Mouse (Mus musculus) R1 (cell line): ENCODE measurements at regions not wholly inside any gene's neighbourhood (a gene's known extent, or its start where the extent isn't known, plus 50 kb on each side); places are given as distances from the start of the nearest gene placed in this dataset.

Experiments
- DNase-seq: peaks from one replicate; pipeline ENCODE4 v3.0.0-alpha.2; 2018; ENCODE audit warnings: low read depth, low spot score

DNA sequence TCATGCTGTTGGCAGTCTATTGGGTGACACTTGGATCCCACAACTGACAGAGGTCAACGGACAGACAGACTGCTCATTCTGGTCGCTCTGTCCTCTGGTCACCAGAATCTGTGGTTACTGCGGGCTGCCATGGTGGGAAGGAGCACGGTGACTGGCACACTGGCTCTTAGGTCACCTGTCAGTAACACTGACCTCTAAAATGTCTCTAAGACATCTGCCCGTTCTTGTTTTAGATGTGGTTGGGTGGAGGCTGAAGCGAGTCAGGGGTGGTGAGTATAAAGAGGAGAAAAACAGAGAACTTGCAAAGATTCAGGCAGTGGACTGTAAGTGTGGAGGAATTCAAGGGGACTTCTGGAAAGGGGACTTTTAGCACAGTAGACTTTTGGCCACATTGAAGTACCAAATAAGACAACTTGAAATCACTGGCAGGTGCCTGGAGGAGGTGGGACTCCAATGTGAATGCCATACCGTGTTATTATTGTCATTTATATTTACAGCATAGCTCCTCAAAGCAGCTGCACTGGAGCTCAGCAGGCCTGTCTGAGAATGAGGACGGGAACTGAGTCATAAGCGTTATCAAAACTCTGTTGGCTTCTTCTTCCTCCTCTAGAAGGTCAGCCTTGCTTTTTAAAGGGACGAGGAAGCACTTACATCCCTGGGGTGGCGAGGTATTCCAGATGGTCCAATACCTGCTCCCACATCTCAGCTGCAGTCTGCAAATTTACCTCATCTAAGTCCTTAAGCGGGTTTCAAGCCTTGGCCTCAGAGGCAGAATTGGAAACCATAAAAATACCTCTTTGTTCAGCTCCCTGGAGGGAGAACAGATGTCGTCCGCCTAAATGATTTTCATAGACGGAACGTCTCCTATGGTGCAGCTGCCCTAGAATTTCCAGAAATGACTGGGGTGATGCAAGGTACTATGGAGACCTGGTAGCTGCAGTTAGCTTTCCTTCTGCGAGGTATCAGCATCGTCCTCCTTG is 351.3 kb downstream of the Nuak1 start:
- no peak for DNase-seq

DNA sequence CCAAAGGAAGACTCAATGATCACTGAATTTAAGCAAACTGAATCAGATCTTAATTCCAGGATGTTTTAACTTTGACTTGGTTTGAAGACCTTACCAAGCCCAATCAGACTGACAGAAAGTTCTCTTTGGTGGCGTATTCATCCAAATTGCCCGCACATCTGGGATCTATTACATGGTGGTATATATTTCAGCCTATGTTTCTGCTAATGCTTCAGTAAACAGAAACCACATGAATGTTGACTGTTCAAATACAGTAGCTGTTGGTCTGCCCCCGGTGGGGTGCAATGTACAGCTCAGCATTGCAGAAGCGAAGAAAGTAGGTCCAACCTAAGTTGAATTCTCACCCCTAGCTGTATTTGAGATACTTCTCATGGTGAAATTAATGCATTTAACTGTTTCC is 346.5 kb downstream of the Nuak1 start:
- no peak for DNase-seq

DNA sequence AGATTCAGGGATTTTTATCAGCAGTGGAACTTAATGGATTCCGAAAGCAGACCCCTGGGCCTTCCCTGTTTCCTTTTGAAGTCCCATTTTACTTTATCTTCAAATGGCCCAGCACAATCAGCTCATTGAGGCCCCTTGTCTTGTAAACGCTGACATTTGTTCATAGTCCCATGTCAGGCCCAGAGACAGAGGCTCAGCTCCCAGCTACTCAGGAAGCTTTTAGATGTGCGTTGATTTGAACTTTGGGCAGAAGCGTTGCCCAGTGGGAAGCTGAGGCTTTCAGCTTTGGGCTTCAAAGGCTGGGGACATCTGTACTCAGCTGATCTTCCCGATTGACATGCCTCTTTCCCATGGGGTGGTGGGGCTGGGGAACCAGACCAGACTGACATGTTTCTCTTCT is 343.2 kb downstream of the Nuak1 start:
- peak; percentile 18 for DNase-seq

DNA sequence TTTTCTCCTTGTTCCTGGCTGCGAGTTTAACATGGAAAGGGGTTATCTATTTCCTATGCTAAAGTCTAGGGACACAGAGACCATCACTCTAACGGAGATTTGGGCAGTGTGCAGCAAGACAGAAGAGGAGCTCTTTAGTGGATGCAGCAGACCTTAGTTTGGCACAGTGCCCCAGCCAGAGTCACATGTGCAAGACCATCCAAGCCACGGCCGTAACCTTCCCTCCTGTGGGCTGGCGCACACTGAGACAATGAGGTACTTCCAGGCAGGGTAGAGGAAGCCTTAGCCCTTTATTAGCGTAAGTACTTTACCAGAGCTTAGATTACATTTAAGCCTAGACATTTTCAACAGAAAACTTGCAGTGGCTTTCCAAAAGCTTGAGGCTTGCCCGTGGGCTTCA is 336.4 kb downstream of the Nuak1 start:
- DNase-seq, result no peak

DNA sequence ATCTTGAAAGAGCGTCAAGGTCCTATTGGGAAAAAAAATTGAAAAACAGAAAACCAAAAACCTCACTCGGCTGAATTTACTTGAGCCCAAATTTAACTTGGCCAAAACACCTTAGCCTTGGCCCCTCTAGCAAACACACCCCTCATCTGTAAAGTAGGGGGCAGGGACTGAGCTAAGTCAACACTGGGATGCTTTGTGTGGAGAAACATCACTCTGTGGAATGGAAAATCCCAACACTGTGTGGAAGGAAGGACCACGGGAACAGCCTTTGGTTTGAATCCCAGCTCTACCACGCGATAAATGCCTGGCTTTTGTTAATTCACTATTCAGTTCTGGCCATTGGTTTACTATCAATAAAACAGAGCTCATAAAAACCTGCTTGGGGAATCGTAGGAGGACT is 335.8 kb downstream of the Nuak1 start:
- DNase-seq, result no peak

DNA sequence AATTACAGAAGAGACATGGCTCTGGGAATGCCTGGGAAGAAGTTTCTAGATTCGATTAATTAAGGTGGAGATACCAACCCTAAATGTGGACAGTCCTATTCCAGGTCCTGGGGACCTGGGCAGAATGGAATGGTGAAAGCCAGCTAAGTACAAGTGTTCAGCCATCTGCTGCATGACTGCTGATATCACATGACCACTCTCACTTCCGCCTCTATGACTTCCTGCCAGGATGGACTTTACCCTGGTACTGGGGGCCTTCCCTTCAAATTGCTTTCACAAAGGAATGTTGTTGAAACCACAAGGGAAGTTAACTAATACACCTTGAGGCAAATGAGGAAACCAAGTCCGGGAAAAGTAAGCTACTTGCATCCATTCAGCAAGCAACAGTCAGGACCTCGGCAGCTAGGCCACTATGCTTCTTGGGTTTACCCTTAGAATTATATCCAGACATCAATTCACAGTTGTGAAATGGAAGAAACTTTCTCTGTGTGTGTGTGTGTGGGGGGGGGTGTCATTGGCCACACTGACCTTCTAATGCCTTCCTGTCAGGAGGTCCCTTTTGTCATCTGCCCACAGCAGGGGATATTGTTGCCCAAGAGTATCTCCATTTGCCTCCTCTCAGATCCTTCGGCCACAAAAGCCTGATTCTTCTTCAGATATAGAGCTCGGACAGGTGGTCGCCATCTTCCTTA is 330.6 kb downstream of the Nuak1 start:
- DNase-seq, result no peak

DNA sequence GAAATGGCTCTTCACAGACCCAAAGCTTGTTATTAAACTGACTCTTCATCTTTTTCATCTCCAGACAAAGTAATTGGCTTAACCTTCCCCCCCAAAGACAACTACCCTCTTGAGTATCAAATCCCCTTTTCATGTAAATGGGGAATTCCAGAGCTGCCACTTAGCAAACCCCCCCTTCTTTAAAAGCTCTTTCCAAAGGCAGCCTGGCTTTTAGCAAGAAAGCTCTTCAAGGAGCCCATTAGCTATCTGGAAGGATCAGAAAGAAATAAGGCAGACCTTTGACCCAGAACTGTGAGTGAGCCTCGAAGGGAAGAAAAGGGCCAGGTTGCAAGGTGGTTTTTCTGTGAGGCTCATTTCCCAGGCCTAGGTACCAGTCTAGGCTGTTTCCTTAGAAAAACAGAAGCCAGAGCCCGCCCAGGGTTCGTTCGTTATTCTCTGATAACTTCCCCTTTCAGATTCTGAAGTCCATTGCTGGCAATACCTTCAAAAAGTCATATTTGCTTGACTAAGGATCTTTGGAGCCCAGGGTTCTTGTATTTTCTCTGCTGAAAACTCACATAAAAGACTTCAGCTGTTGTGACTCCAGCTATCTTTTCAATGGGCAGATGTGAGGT is 329.9 kb downstream of the Nuak1 start:
- DNase-seq, result no peak

DNA sequence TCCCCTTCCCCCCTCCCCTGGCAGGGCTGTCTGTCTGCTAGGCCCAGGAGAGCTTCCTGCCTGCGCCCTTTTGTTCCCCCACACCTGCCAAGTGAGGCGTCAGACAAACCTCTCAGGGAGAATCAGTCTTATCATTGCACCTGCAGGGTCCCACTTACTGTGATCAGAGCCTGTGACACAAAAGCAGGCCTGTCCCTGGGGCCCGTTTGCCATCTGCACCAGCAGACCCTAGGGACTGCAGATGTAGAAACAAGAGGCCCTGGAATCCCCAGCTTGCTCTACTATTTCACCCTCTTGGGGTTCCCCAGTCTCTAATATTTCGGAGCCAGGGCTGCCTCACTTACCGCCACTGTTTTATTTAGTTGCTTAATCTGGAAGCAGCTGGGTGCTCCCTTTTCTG is 328.9 kb downstream of the Nuak1 start:
- DNase-seq, result no peak

DNA sequence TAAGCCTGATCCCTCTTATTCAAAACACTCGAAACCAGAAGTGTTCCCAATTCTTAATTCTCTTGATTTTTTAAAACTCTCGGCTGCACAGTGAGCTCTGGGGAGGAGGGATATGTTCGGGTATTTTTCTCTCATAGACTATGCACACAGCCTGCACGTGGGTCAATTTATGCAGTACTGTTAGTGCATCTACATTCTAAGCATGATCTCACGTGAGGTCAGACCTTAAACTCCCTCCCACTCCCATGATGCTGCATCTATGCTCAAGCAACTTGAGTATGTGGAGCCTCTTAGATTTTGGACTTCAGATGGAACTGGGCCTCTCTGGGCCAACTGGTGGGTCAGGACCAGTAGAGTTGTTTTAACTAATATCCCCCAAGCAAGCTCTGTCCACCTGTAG is 328.5 kb downstream of the Nuak1 start:
- DNase-seq, result no peak

DNA sequence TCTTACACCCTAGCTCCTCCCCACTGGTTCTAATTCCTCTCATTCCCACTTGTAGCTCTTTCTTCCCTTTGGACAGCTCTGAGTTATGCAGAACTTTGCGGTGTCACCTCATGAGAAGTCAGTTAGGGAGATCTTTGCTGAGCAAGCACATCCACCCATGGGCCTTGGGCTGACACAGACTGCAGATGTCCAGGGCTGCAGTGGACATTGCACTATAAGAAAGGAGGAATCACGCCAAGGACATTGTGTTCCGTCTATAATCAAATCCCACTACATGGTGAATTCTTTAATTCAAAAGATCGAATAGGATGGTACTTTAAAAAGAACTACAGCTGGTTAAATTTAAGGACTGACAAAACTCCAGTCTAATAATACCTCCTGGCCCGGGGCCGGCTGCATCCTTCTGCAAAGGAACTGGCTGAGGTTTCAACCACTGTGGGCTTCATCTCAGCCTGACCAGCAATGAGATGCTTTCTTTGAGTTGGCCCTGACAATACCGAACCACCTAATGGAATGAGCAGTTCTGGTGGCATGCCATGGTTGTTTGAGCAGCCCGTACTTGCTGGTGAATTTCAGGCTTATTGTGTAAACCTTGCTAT is 320.3 kb downstream of the Nuak1 start:
- no peak for DNase-seq

DNA sequence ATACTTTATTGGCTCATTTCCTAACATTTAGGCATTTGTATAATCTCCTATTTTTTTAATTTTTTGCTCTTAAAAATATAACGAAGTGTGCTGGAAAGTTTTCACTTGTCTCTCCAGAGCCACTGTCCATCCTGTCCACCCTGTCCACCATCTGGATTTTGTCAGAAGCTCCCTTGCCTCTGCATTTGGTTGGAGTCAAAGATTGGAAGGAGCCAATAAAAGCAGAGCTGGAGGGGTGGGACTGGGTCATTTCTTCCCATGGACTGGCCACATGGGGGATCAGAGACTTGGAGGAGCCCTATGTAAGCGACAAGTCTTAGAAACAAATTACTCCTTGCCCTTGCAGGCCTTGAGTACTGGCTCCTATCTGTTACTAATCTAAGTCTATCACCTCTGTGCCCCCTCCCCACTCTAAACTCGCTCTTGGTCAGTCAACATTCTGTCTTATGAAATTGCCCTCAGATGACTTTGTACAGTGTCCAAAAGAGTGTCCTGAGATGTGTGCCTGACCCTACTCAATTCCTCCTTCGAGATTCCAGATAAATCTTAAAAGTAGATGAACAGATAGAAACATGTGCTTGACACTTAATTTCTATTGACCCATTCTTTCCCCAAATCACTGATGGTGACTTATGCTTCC is 303.3 kb downstream of the Nuak1 start:
- DNase-seq, result no peak

DNA sequence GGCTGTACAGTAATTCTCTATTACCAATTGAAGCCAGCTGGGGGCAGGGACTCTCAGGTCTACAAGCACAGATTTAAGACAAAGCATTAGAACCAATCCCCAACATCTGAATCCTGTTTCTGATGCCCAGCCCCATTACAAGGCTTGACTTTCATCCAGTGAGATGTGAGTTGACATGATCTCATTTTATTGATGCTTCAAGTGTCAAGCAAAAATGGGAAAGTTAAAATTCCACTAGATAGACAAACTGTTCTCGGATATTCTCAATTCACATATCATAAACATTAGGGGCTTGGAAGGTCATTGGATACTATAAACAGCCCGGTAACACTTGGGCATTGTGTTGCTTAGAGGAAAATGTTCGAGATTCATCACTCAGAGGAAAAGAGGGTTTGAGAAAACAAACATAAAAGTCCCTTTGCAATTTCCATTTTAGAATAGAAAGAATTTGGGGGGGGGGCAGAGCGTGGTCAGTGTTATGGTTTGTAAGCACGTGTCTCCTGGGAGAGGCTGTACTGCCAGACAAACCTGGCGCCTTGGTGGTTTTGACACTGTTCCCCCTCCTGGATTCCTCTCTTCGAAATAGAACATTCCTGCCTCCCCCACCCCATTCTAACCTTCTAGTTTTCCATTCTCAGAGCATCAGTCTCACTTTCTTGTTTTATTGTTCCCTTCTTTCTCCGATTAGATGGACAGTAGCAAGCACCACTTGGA is 297.5 kb downstream of the Nuak1 start:
- DNase-seq, result no peak

DNA sequence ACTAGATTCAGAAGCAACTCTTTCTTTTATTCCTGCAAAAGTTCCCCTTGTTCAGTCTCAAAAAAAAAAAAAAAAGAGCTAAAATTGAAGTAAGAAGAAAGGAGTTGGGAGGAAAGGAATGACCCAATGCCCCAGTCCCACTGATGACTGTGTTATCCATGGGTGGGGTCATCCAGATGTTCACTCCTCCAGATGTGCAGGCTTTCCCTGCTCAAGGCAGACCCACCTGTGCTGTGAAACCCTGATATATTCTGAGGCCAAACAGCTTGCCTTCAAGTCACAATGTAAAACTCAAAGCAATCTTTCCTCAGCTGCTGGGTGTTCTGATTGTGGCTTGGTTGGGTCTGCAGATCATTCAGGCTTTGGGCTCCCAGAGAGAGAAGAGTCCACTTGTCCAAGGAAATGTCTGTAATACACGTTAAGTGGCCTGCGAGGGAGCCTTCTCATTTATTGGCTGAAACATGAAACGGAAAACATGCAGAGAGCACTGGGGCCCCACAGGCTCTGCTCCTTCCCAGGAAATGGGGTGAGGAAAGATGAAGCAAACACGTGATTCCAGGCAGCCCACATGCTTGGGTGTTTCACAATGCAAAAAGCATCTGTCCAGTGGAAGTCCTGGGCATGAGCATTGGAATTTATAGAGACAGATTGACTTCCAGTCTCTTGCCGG is 296.6 kb downstream of the Nuak1 start:
- no peak for DNase-seq

DNA sequence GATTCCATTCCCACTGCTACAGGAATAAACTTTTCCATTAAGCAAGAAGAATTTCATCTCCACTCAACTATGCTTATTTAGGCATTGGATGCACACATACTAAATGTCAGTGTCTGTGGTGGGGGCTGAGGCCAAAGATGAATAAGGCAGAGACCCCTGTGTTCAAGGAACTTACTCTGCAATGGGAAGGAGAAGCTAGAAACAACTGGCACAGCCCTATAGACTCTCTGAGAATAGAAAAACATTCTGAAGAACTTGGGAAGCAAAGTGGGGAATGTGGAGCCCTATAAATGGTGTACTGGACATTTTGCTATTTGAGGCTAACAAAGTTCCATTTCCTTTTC is 296.1 kb downstream of the Nuak1 start:
- no peak for DNase-seq

DNA sequence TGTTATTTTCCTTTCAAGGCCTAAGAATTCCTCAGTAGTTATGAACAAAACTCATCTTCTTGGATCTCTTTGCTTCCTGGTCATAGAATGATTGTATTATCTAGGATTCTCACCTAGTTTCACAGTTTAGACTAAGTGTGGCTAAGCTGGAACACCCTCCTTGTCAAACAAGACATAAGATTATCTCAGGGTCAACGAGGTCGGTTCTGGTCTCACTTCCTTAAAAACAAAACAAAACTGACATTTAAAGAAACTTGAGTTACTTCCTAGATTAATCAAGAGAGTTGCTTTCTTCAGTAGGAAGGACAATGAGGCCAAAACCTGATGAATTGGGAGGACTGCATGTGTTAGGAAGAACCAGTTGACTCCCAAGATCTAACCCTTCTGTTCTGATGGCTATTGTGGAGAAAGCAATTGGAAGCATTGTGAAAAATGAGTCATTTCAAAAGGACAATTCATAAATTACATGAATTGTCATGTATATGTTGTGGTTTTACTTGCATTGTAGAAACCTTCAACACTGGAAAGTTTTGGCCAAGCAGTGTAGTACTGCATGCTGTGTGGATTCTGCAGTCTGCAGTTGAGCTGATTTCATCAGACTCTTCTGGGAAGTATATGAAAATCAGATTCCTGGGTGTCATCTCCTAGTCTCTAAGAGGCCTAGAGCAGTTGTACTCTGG is 293.0 kb downstream of the Nuak1 start:
- DNase-seq, result no peak

DNA sequence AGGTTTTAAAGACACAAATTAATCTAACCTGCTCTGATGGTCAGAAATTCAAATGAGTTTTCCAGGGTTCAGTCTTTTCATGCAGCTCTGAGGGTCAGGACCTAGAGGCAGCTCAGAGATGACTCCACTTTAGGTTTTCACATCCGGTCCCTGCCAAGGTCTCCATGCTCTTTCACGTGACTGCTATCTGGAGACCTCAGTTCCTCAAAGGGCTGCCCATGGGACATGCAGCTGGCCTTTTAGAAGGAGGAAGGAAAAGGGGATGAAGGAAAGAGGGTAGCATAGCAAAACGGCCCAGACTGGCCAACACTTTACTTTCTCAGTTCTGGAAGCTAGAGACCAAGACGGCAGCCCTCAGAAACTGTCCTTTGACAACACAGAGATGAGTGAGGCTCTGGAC is 276.6 kb downstream of the Nuak1 start:
- no peak for DNase-seq

DNA sequence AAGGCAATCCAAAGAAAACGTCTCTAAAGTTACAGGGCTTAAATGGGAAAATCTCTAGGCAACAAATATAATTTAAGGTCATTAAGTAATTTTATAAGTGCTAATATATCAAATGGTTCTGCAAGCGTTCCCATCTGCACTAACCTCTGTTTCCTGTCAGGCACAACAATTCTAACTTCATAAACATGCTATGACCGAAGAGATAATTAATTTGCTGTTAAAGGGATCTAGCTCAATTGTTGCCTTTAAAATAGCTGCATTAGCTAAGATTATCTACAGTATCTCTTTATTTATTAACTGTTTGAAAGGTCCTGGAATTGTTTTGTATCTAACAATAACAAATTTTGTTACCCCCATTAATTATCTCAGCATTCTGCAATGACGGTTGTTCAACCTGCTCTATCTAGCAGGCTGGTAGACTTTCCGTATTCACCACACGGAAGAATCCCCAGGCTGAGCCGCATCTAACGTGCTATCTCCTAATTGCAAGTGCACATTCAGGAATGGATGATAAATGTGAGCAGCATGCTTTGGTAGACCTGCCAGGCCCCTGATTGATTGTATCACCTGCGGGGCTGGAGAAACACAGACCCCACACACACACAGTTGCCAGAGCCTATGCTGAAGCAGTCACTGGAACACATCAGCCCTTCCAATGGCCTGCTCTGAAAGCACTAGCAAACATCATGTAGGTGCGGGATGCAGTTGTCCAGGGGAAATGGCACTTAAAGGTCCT is 274.4 kb downstream of the Nuak1 start:
- DNase-seq, result no peak

DNA sequence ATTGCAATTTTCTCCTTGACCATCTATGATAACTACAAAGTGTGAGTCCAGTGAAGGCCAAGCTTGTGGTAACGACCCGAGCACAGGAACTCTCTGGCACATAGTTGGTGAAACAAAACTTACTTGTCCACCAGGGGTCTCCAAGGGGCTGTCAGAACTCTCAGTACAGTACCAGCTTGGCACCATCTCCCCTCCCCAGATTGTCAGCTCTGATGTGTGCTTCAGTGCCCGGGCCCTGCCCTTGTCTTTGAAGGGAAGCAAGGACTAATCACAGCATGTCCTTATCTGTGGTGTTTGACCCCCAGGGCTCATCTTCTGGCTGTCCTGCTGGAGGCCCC is 273.9 kb downstream of the Nuak1 start:
- DNase-seq, result peak; percentile 16

DNA sequence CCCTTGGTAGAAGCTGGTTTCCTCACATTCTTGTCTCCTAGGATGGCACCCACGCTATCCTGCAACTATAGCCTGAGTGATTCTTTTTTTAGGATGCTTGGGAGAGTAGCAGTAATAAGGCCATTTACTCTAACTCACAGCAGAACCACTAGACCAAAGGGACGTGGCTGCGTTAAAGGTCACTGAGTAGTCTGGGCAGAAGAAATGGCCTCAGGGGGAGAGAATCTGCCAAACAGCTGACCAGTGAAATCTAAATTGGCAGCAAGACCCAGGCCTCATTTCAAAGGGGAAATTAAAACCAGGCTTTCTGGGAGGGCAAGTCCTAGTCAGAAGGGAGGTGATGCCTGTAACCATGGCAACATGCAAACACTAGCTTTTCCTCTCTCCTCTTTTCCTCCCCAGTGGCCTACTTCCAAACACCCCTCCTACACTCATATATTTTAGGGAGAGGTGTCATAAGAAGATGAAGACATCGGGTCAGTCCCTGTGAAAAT is 267.5 kb downstream of the Nuak1 start:
- no peak for DNase-seq
